Mouse (Mus musculus): ENCODE results near the gene Gnmt. TPM values are rescaled to one million over a fixed set of nuclear protein-coding genes. Genes with fewer than 3 reads are reported as not detected.

Gene Gnmt
- total and polyA plus RNA-seq, 2 experiments, result 3,482 to 4,950 TPM

- DNase-seq (ENCODE audit: extremely low read depth, low read depth, low spot score), result no peak
- no peaks in the 10 kb centered on the region for H3K27me3 ChIP-seq (ENCODE audit: control insufficient read depth, insufficient read depth, low read length)
- H3K36me3 ChIP-seq (ENCODE audit: control insufficient read depth, insufficient read depth, low read length), result no peaks in the 10 kb centered on the region
- no peak for TF ChIP-seq POLR2A (IDR thresholded peaks at IDR 0.05; ENCODE audit: extremely low read depth, insufficient read depth, low read length)
- no peak for TF ChIP-seq CTCF (IDR thresholded peaks at IDR 0.05; ENCODE audit: low read depth, low read length)
- 84% methylated on average over 1 of the region's 1 CpGs for WGBS
- H3K4me3 ChIP-seq (ENCODE audit: insufficient read depth, low read depth, low read length), result no peak overlapping the region
- no peak overlapping the region for H3K27ac ChIP-seq (replicated peaks; ENCODE audit: insufficient read depth, low read depth, low read length)
- no peak overlapping the region for H3K9ac ChIP-seq (ENCODE audit: low read depth, low read length)
- H3K79me2 ChIP-seq (ENCODE audit: control insufficient read depth, insufficient read depth, low read length), result peaks cover 8% of the 10 kb centered on the region; the same call in 1 of the 2 replicates
- no peaks in the 10 kb centered on the region for H3K4me1 ChIP-seq (ENCODE audit: control insufficient read depth, insufficient read depth, low read length)
Observed at GRCm38 (mm10) chr17:46694517-46695063, 34.4 kb downstream of the Gnmt start.

GRCm38 (mm10) chr17:46691390-46691789 is 37.6 kb downstream of the Gnmt start:
- H3K27me3 ChIP-seq (ENCODE audit: control insufficient read depth, insufficient read depth, low read length), result no peaks in the 10 kb centered on the region
- WGBS, result 96% methylated on average over 2 of the region's 2 CpGs
- H3K79me2 ChIP-seq (ENCODE audit: control insufficient read depth, insufficient read depth, low read length), result peaks cover 3% of the 10 kb centered on the region; the same call in 1 of the 2 replicates
- no peak for TF ChIP-seq CTCF (IDR thresholded peaks at IDR 0.05; ENCODE audit: low read depth, low read length)
- no peak for TF ChIP-seq POLR2A (IDR thresholded peaks at IDR 0.05; ENCODE audit: extremely low read depth, insufficient read depth, low read length)
- H3K4me1 ChIP-seq (ENCODE audit: control insufficient read depth, insufficient read depth, low read length), result no peaks in the 10 kb centered on the region
- H3K9ac ChIP-seq (ENCODE audit: low read depth, low read length), result no peak overlapping the region
- H3K4me3 ChIP-seq (ENCODE audit: insufficient read depth, low read depth, low read length), result no peak overlapping the region
- H3K36me3 ChIP-seq (ENCODE audit: control insufficient read depth, insufficient read depth, low read length), result no peaks in the 10 kb centered on the region
- no peak for DNase-seq (ENCODE audit: extremely low read depth, low read depth, low spot score)
- H3K27ac ChIP-seq (replicated peaks; ENCODE audit: insufficient read depth, low read depth, low read length), result no peak overlapping the region

- Histone ChIP-seq H3K36me3 (ENCODE audit: control insufficient read depth, insufficient read depth, low read length) (no peaks in the 10 kb centered on the region), H3K27ac (replicated peaks; ENCODE audit: insufficient read depth, low read depth, low read length) (no peak overlapping the region), H3K79me2 (ENCODE audit: control insufficient read depth, insufficient read depth, low read length) (peaks cover 3% of the 10 kb centered on the region; the same call in 1 of the 2 replicates), H3K4me1 (ENCODE audit: control insufficient read depth, insufficient read depth, low read length) (no peaks in the 10 kb centered on the region), H3K9ac (ENCODE audit: low read depth, low read length) (no peak overlapping the region), H3K4me3 (ENCODE audit: insufficient read depth, low read depth, low read length) (no peak overlapping the region), H3K27me3 (ENCODE audit: control insufficient read depth, insufficient read depth, low read length) (no peaks in the 10 kb centered on the region)
- 95% methylated on average over 12 of the region's 12 CpGs for WGBS
- no peak for TF ChIP-seq CTCF (IDR thresholded peaks at IDR 0.05; ENCODE audit: low read depth, low read length)
- no peak for TF ChIP-seq POLR2A (IDR thresholded peaks at IDR 0.05; ENCODE audit: extremely low read depth, insufficient read depth, low read length)
- DNase-seq (ENCODE audit: extremely low read depth, low read depth, low spot score), result no peak
Observed at GRCm38 (mm10) chr17:46690665-46691064, 38.3 kb downstream of the Gnmt start.

- 90% methylated on average over 6 of the region's 6 CpGs for WGBS
- H3K9ac ChIP-seq (ENCODE audit: low read depth, low read length), result no peak overlapping the region
- H3K27ac ChIP-seq (replicated peaks; ENCODE audit: insufficient read depth, low read depth, low read length), result no peak overlapping the region
- no peaks in the 10 kb centered on the region for H3K79me2 ChIP-seq (ENCODE audit: control insufficient read depth, insufficient read depth, low read length)
- no peak for DNase-seq (ENCODE audit: extremely low read depth, low read depth, low spot score)
- H3K27me3 ChIP-seq (ENCODE audit: control insufficient read depth, insufficient read depth, low read length), result no peaks in the 10 kb centered on the region
- no peak for TF ChIP-seq CTCF (IDR thresholded peaks at IDR 0.05; ENCODE audit: low read depth, low read length)
- H3K36me3 ChIP-seq (ENCODE audit: control insufficient read depth, insufficient read depth, low read length), result no peaks in the 10 kb centered on the region
- peaks cover 5% of the 10 kb centered on the region for H3K4me1 ChIP-seq (ENCODE audit: control insufficient read depth, insufficient read depth, low read length)
- no peak overlapping the region for H3K4me3 ChIP-seq (ENCODE audit: insufficient read depth, low read depth, low read length)
Observed at GRCm38 (mm10) chr17:46685913-46686312, 43.1 kb downstream of the Gnmt start.

- Histone ChIP-seq H3K9ac (ENCODE audit: low read depth, low read length) (no peak overlapping the region), H3K36me3 (ENCODE audit: control insufficient read depth, insufficient read depth, low read length) (no peaks in the 10 kb centered on the region), H3K4me1 (ENCODE audit: control insufficient read depth, insufficient read depth, low read length) (peaks cover 11% of the 10 kb centered on the region), H3K27ac (replicated peaks; ENCODE audit: insufficient read depth, low read depth, low read length) (no peak overlapping the region), H3K27me3 (ENCODE audit: control insufficient read depth, insufficient read depth, low read length) (no peaks in the 10 kb centered on the region), H3K79me2 (ENCODE audit: control insufficient read depth, insufficient read depth, low read length) (peaks cover 7% of the 10 kb centered on the region; the same call in 1 of the 2 replicates), H3K4me3 (ENCODE audit: insufficient read depth, low read depth, low read length) (no peak overlapping the region)
- 96% methylated on average over 16 of the region's 16 CpGs for WGBS
- DNase-seq (ENCODE audit: extremely low read depth, low read depth, low spot score), result no peak
- no peak for TF ChIP-seq CTCF (IDR thresholded peaks at IDR 0.05; ENCODE audit: low read depth, low read length)
- TF ChIP-seq POLR2A (IDR thresholded peaks at IDR 0.05; ENCODE audit: extremely low read depth, insufficient read depth, low read length), result no peak
Observed at GRCm38 (mm10) chr17:46682654-46683389, 46.1 kb downstream of the Gnmt start.
